Mouse (Mus musculus) midbrain, embryonic 11.5 days (tissue): ENCODE measurements around the gene Mvb12a. TPM values are rescaled to one million over a fixed set of nuclear protein-coding genes. Genes with fewer than 3 reads are reported as not detected.

Experiments used
- ATAC-seq: fragments of 200-750 bp; cut with Nextera tagmentation; 2 replicates; pipeline ENCODE4 v1.8.0; 2017; ENCODE audit warnings: moderate TSS enrichment, moderate library complexity; ENCODE audit not compliant: low FRiP score
- DNase-seq: peaks from one replicate; pipeline ENCODE4 v3.0.0; 2015; ENCODE audit warnings: low spot score; ENCODE audit errors: missing footprints
- H3K27ac ChIP-seq: fragments of 300-500 bp; sonication (generic); 2 replicates; pipeline ENCODE4 v1.5.1; 2014; ENCODE audit warnings: low read depth, low read length
- H3K27me3 ChIP-seq: fragments of 300-500 bp; sonication (generic); 2 replicates; pipeline ENCODE4 v1.6.1; 2014; ENCODE audit warnings: mild to moderate bottlenecking, low read length, moderate library complexity, mixed read lengths; ENCODE audit not compliant: control insufficient read depth, insufficient read depth
- H3K36me3 ChIP-seq: fragments of 300-500 bp; sonication (generic); 2 replicates; pipeline ENCODE4 v1.6.1; 2014; ENCODE audit warnings: mild to moderate bottlenecking, low read length, moderate library complexity, mixed read lengths; ENCODE audit not compliant: control insufficient read depth, insufficient read depth
- H3K4me1 ChIP-seq: fragments of 300-500 bp; sonication (generic); 2 replicates; pipeline ENCODE4 v1.6.1; 2014; ENCODE audit warnings: low read length; ENCODE audit not compliant: control insufficient read depth, insufficient read depth
- H3K4me2 ChIP-seq: fragments of 300-500 bp; sonication (generic); 2 replicates; pipeline ENCODE4 v1.6.1; 2014; ENCODE audit warnings: mild to moderate bottlenecking, moderate library complexity
- H3K4me3 ChIP-seq: fragments of 300-500 bp; sonication (generic); 2 replicates; pipeline ENCODE4 v1.5.1; 2014; ENCODE audit warnings: low read depth, low read length
- H3K9ac ChIP-seq: fragments of 300-500 bp; sonication (generic); 2 replicates; pipeline ENCODE4 v1.6.1; 2014; ENCODE audit warnings: low read length
- H3K9me3 ChIP-seq: fragments of 300-500 bp; sonication (generic); 2 replicates; pipeline ENCODE4 v1.6.1; 2016; ENCODE audit warnings: low read length; ENCODE audit not compliant: control insufficient read depth
- WGBS: fragments of 180-500 bp; shearing (Covaris S2); extraction: QIAGEN DNeasy Blood & Tissue Kit; methylation state at CpG from one replicate; pipeline ENCODE4 v1.1.7; 2014; 5-methylcytosine and 5-hydroxymethylcytosine counted together
- polyA plus RNA-seq: library from polyadenylated mRNA; unstranded; fragments of >200 nt; fragmentation: Nextera tagmentation; extraction: Ambion mirVana; gene quantifications from 2 replicates; pipeline ENCODE4 v1.2.1, GENCODE M21; 2014

The Mvb12a gene
- polyA plus RNA-seq, 1 experiment from 2014 or later = 51.0 TPM

- peak within 1 kb of the TSS; percentile 44 for H3K4me2 ChIP-seq
- 4% methylated on average over 37 of the region's 37 CpGs for WGBS
- H3K36me3 ChIP-seq = no peaks in the 10 kb centered on the region
- peak; percentile 94 for DNase-seq
- peak; percentile 51 for ATAC-seq
- H3K9ac ChIP-seq = no peak within 1 kb of the TSS
- no peak within 1 kb of the TSS for H3K27ac ChIP-seq
- H3K4me3 ChIP-seq = peak within 1 kb of the TSS; percentile 21
- no peaks in the 10 kb centered on the region for H3K9me3 ChIP-seq
- H3K27me3 ChIP-seq = peaks cover 9% of the 10 kb centered on the region; the same call in 1 of the 2 replicates
- H3K4me1 ChIP-seq = peaks cover 3% of the 10 kb centered on the region; the same call in 1 of the 2 replicates
These were observed 5.5 kb upstream of the Mvb12a start, which contains the start of gene Bst2 for GRCm38 (mm10) chr8:71537028-71537867. Gene Bst2, minus strand, starts transcription at chr8:71537456.

- Histone ChIP-seq H3K4me1 (peaks cover 3% of the 10 kb centered on the region; the same call in 1 of the 2 replicates), H3K36me3 (peaks cover 3% of the 10 kb centered on the region; the same call in 1 of the 2 replicates), H3K4me3 (no peak overlapping the region; the same call in 1 of the 2 replicates), H3K9me3 (no peaks in the 10 kb centered on the region), H3K4me2 (peak overlapping the region; percentile 58), H3K9ac (no peak overlapping the region), H3K27ac (no peak overlapping the region), H3K27me3 (no peaks in the 10 kb centered on the region)
- DNase-seq (no peak), ATAC-seq (no peak)
- 94% methylated on average over 9 of the region's 9 CpGs for WGBS
These were observed 1.0 kb downstream of the Mvb12a start for GRCm38 (mm10) chr8:71543755-71544154.

- H3K27ac ChIP-seq = no peak overlapping the region
- peaks cover 3% of the 10 kb centered on the region; the same call in 1 of the 2 replicates for H3K36me3 ChIP-seq
- no peak overlapping the region for H3K4me2 ChIP-seq
- WGBS = 93% methylated on average over 11 of the region's 11 CpGs
- DNase-seq (no peak), ATAC-seq (no peak)
- H3K9me3 ChIP-seq = no peaks in the 10 kb centered on the region
- H3K4me3 ChIP-seq = no peak overlapping the region
- H3K27me3 ChIP-seq = no peaks in the 10 kb centered on the region
- H3K9ac ChIP-seq = no peak overlapping the region
- H3K4me1 ChIP-seq = peaks cover 3% of the 10 kb centered on the region; the same call in 1 of the 2 replicates
These were observed 2.3 kb downstream of the Mvb12a start for GRCm38 (mm10) chr8:71545053-71545452.

GRCm38 (mm10) chr8:71547590-71547989 is 4.9 kb downstream of the Mvb12a start:
- Histone ChIP-seq H3K4me2 (no peak overlapping the region), H3K36me3 (peaks cover 3% of the 10 kb centered on the region; the same call in 1 of the 2 replicates), H3K9ac (no peak overlapping the region), H3K4me1 (peaks cover 3% of the 10 kb centered on the region; the same call in 1 of the 2 replicates), H3K9me3 (no peaks in the 10 kb centered on the region), H3K4me3 (no peak overlapping the region), H3K27ac (no peak overlapping the region), H3K27me3 (no peaks in the 10 kb centered on the region)
- WGBS = 84% methylated on average over 7 of the region's 7 CpGs
- no peak for ATAC-seq
- no peak for DNase-seq

- no peak overlapping the region for H3K27ac ChIP-seq
- H3K9me3 ChIP-seq = no peaks in the 10 kb centered on the region
- H3K36me3 ChIP-seq = peaks cover 3% of the 10 kb centered on the region; the same call in 1 of the 2 replicates
- H3K4me3 ChIP-seq = no peak overlapping the region
- ATAC-seq = no peak
- H3K4me2 ChIP-seq = no peak overlapping the region
- H3K27me3 ChIP-seq = peaks cover 2% of the 10 kb centered on the region; the same call in 1 of the 2 replicates
- H3K4me1 ChIP-seq = no peaks in the 10 kb centered on the region
- no peak for DNase-seq
- no peak overlapping the region for H3K9ac ChIP-seq
- WGBS = 73% methylated on average over 7 of the region's 7 CpGs
These were observed 8.0 kb downstream of the Mvb12a start for GRCm38 (mm10) chr8:71550754-71551153.

GRCm38 (mm10) chr8:71552770-71553169 is 10.0 kb downstream of the Mvb12a start:
- 0 out of 2 replicates have a peak, but pooled peaks cover 3% of the 10 kb centered on the region for H3K36me3 ChIP-seq
- H3K27ac ChIP-seq = no peak overlapping the region
- no peaks in the 10 kb centered on the region for H3K4me1 ChIP-seq
- no peaks in the 10 kb centered on the region for H3K9me3 ChIP-seq
- 74% methylated on average over 6 of the region's 6 CpGs for WGBS
- no peak for ATAC-seq
- no peak for DNase-seq
- no peak overlapping the region for H3K4me2 ChIP-seq
- no peak overlapping the region for H3K4me3 ChIP-seq
- H3K9ac ChIP-seq = no peak overlapping the region
- peaks cover 17% of the 10 kb centered on the region for H3K27me3 ChIP-seq

- ATAC-seq (no peak), DNase-seq (no peak)
- H3K27ac ChIP-seq = no peak overlapping the region
- no peaks in the 10 kb centered on the region for H3K9me3 ChIP-seq
- no peaks in the 10 kb centered on the region for H3K36me3 ChIP-seq
- WGBS = 73% methylated on average over 6 of the region's 6 CpGs
- H3K9ac ChIP-seq = no peak overlapping the region
- no peak overlapping the region for H3K4me2 ChIP-seq
- H3K4me3 ChIP-seq = no peak overlapping the region
- no peaks in the 10 kb centered on the region for H3K4me1 ChIP-seq
- peaks cover 29% of the 10 kb centered on the region for H3K27me3 ChIP-seq
These were observed 11.3 kb downstream of the Mvb12a start for GRCm38 (mm10) chr8:71554001-71554400.

GRCm38 (mm10) chr8:71554644-71555043 is 11.9 kb downstream of the Mvb12a start:
- H3K9me3 ChIP-seq = no peaks in the 10 kb centered on the region
- DNase-seq (no peak), ATAC-seq (no peak)
- H3K4me1 ChIP-seq = no peaks in the 10 kb centered on the region
- H3K4me3 ChIP-seq = no peak overlapping the region
- H3K4me2 ChIP-seq = no peak overlapping the region
- H3K36me3 ChIP-seq = no peaks in the 10 kb centered on the region
- no peak overlapping the region for H3K27ac ChIP-seq
- WGBS = 90% methylated on average over 2 of the region's 2 CpGs
- H3K9ac ChIP-seq = no peak overlapping the region
- H3K27me3 ChIP-seq = peaks cover 35% of the 10 kb centered on the region
